Mouse (Mus musculus): Measurements from ENCODE around the gene Runx1. TPM values are rescaled to one million over a fixed set of nuclear protein-coding genes. Genes with fewer than 3 reads are reported as not detected.

Gene Runx1
- polyA plus RNA-seq, 1 experiment: 0.48 TPM

GRCm38 (mm10) chr16:92764741-92765396 lies 61.1 kb downstream of the Runx1 start:
- H3K27ac ChIP-seq (ENCODE audit: insufficient read depth, low read length): no peak overlapping the region
- H3K4me3 ChIP-seq (ENCODE audit: insufficient read depth, low read length): no peak overlapping the region
- TF ChIP-seq POLR2A (IDR thresholded peaks at IDR 0.05; ENCODE audit: extremely low read depth, insufficient read depth, low read length) (no peak), CTCF (IDR thresholded peaks at IDR 0.05; ENCODE audit: extremely low read depth, insufficient read depth, low read length) (no peak)
- H3K4me1 ChIP-seq (ENCODE audit: control insufficient read depth, insufficient read depth, low read length): no peaks in the 10 kb centered on the region; the same call in 1 of the 2 replicates

- no peak for TF ChIP-seq CTCF (IDR thresholded peaks at IDR 0.05; ENCODE audit: extremely low read depth, insufficient read depth, low read length)
- no peak for TF ChIP-seq POLR2A (IDR thresholded peaks at IDR 0.05; ENCODE audit: extremely low read depth, insufficient read depth, low read length)
- Histone ChIP-seq H3K4me3 (ENCODE audit: insufficient read depth, low read length) (no peak overlapping the region), H3K4me1 (ENCODE audit: control insufficient read depth, insufficient read depth, low read length) (no peaks in the 10 kb centered on the region; the same call in 1 of the 2 replicates)
Observed at GRCm38 (mm10) chr16:92763666-92764065, 62.3 kb downstream of the Runx1 start.

GRCm38 (mm10) chr16:92761968-92762521 lies 63.9 kb downstream of the Runx1 start:
- Histone ChIP-seq H3K4me3 (ENCODE audit: insufficient read depth, low read length) (no peak overlapping the region), H3K27ac (ENCODE audit: insufficient read depth, low read length) (no peak overlapping the region), H3K4me1 (ENCODE audit: control insufficient read depth, insufficient read depth, low read length) (no peaks in the 10 kb centered on the region; the same call in 1 of the 2 replicates)
- TF ChIP-seq CTCF (IDR thresholded peaks at IDR 0.05; ENCODE audit: extremely low read depth, insufficient read depth, low read length) (no peak), POLR2A (IDR thresholded peaks at IDR 0.05; ENCODE audit: extremely low read depth, insufficient read depth, low read length) (no peak)

More at GRCm38 (mm10) chr16:92763666-92764065, 62.3 kb downstream of the Runx1 start:
- no peak overlapping the region for H3K27ac ChIP-seq (ENCODE audit: insufficient read depth, low read length)

- TF ChIP-seq POLR2A (IDR thresholded peaks at IDR 0.05; ENCODE audit: extremely low read depth, insufficient read depth, low read length) (no peak), CTCF (IDR thresholded peaks at IDR 0.05; ENCODE audit: extremely low read depth, insufficient read depth, low read length) (no peak)
- Histone ChIP-seq H3K4me1 (ENCODE audit: control insufficient read depth, insufficient read depth, low read length) (no peaks in the 10 kb centered on the region; the same call in 1 of the 2 replicates), H3K4me3 (ENCODE audit: insufficient read depth, low read length) (no peak overlapping the region), H3K27ac (ENCODE audit: insufficient read depth, low read length) (no peak overlapping the region)
Observed at GRCm38 (mm10) chr16:92760091-92760490, 65.9 kb downstream of the Runx1 start.

- TF ChIP-seq POLR2A (IDR thresholded peaks at IDR 0.05; ENCODE audit: extremely low read depth, insufficient read depth, low read length): no peak
- no peak for TF ChIP-seq CTCF (IDR thresholded peaks at IDR 0.05; ENCODE audit: extremely low read depth, insufficient read depth, low read length)
- no peaks in the 10 kb centered on the region; the same call in 1 of the 2 replicates for H3K4me1 ChIP-seq (ENCODE audit: control insufficient read depth, insufficient read depth, low read length)
- H3K27ac ChIP-seq (ENCODE audit: insufficient read depth, low read length): no peak overlapping the region
- H3K4me3 ChIP-seq (ENCODE audit: insufficient read depth, low read length): no peak overlapping the region
Observed at GRCm38 (mm10) chr16:92757564-92757963, 68.4 kb downstream of the Runx1 start.

GRCm38 (mm10) chr16:92753944-92754343 lies 72.0 kb downstream of the Runx1 start:
- TF ChIP-seq POLR2A (IDR thresholded peaks at IDR 0.05; ENCODE audit: extremely low read depth, insufficient read depth, low read length) (no peak), CTCF (IDR thresholded peaks at IDR 0.05; ENCODE audit: extremely low read depth, insufficient read depth, low read length) (no peak)
- no peaks in the 10 kb centered on the region for H3K4me1 ChIP-seq (ENCODE audit: control insufficient read depth, insufficient read depth, low read length)
- no peak overlapping the region for H3K4me3 ChIP-seq (ENCODE audit: insufficient read depth, low read length)
- no peak overlapping the region for H3K27ac ChIP-seq (ENCODE audit: insufficient read depth, low read length)

GRCm38 (mm10) chr16:92753139-92753538 lies 72.8 kb downstream of the Runx1 start:
- TF ChIP-seq CTCF (IDR thresholded peaks at IDR 0.05; ENCODE audit: extremely low read depth, insufficient read depth, low read length): no peak
- TF ChIP-seq POLR2A (IDR thresholded peaks at IDR 0.05; ENCODE audit: extremely low read depth, insufficient read depth, low read length): no peak
- no peaks in the 10 kb centered on the region for H3K4me1 ChIP-seq (ENCODE audit: control insufficient read depth, insufficient read depth, low read length)
- no peak overlapping the region for H3K27ac ChIP-seq (ENCODE audit: insufficient read depth, low read length)
- H3K4me3 ChIP-seq (ENCODE audit: insufficient read depth, low read length): no peak overlapping the region

- Histone ChIP-seq H3K4me3 (ENCODE audit: insufficient read depth, low read length) (no peak overlapping the region), H3K4me1 (ENCODE audit: control insufficient read depth, insufficient read depth, low read length) (no peaks in the 10 kb centered on the region), H3K27ac (ENCODE audit: insufficient read depth, low read length) (no peak overlapping the region)
- TF ChIP-seq CTCF (IDR thresholded peaks at IDR 0.05; ENCODE audit: extremely low read depth, insufficient read depth, low read length): no peak
Observed at GRCm38 (mm10) chr16:92748272-92748671, 77.7 kb downstream of the Runx1 start.

- H3K4me3 ChIP-seq (ENCODE audit: insufficient read depth, low read length): no peak overlapping the region
- no peaks in the 10 kb centered on the region for H3K4me1 ChIP-seq (ENCODE audit: control insufficient read depth, insufficient read depth, low read length)
- TF ChIP-seq CTCF (IDR thresholded peaks at IDR 0.05; ENCODE audit: extremely low read depth, insufficient read depth, low read length) (no peak), POLR2A (IDR thresholded peaks at IDR 0.05; ENCODE audit: extremely low read depth, insufficient read depth, low read length) (no peak)
- no peak overlapping the region for H3K27ac ChIP-seq (ENCODE audit: insufficient read depth, low read length)
Observed at GRCm38 (mm10) chr16:92747062-92747461, 78.9 kb downstream of the Runx1 start.

GRCm38 (mm10) chr16:92745239-92745638 lies 80.7 kb downstream of the Runx1 start:
- Histone ChIP-seq H3K27ac (ENCODE audit: insufficient read depth, low read length) (no peak overlapping the region), H3K4me3 (ENCODE audit: insufficient read depth, low read length) (no peak overlapping the region), H3K4me1 (ENCODE audit: control insufficient read depth, insufficient read depth, low read length) (no peaks in the 10 kb centered on the region)
- TF ChIP-seq CTCF (IDR thresholded peaks at IDR 0.05; ENCODE audit: extremely low read depth, insufficient read depth, low read length) (no peak), POLR2A (IDR thresholded peaks at IDR 0.05; ENCODE audit: extremely low read depth, insufficient read depth, low read length) (no peak)

Data from cortical plate, adult 2 months (tissue).